Mouse (Mus musculus) heart, embryonic 10.5 days (tissue): ENCODE measurements around the gene Adam12. TPM values are rescaled to one million over a fixed set of nuclear protein-coding genes. Genes with fewer than 3 reads are reported as not detected.
A peak's percentile ranks its signal among the peaks of the same experiment; 100 is the strongest.

Source experiments
- DNase-seq: peaks from one replicate; pipeline ENCODE4 v3.0.0-alpha.2; 2017; ENCODE audit warnings: low spot score
- H3K27ac ChIP-seq: fragments of 300-500 bp; sonication (generic); 2 replicates; pipeline ENCODE4 v1.5.1; 2016; ENCODE audit warnings: mild to moderate bottlenecking
- H3K27me3 ChIP-seq: fragments of 300-500 bp; sonication (generic); 2 replicates; pipeline ENCODE4 v1.6.1; 2016; ENCODE audit warnings: mild to moderate bottlenecking; ENCODE audit not compliant: poor library complexity, insufficient read depth, severe bottlenecking
- H3K36me3 ChIP-seq: fragments of 300-500 bp; sonication (generic); 2 replicates; pipeline ENCODE4 v1.6.1; 2016; ENCODE audit warnings: mild to moderate bottlenecking, moderate library complexity
- H3K4me1 ChIP-seq: fragments of 300-500 bp; sonication (generic); 2 replicates; pipeline ENCODE4 v1.6.1; 2016; ENCODE audit warnings: mild to moderate bottlenecking
- H3K4me3 ChIP-seq: fragments of 300-500 bp; sonication (generic); 2 replicates; pipeline ENCODE4 v1.5.1; 2016; ENCODE audit warnings: mild to moderate bottlenecking, moderate library complexity
- H3K9me3 ChIP-seq: fragments of 300-500 bp; sonication (generic); 2 replicates; pipeline ENCODE4 v1.6.1; 2016; ENCODE audit warnings: mild to moderate bottlenecking, moderate library complexity
- WGBS: fragments of 180-500 bp; shearing (Covaris S2); methylation state at CpG from one replicate; pipeline ENCODE4 v1.1.7; 2016; 5-methylcytosine and 5-hydroxymethylcytosine counted together
- polyA plus RNA-seq: library from polyadenylated mRNA; unstranded; fragments of >200 nt; fragmentation: Nextera tagmentation; extraction: Ambion mirVana; gene quantifications from 2 replicates; pipeline ENCODE4 v1.2.1, GENCODE M21; 2016

Adam12 gene
- polyA plus RNA-seq, 1 experiment from 2014 or later: 9.6 TPM

GRCm38 (mm10) chr7:134238863-134239262, 6.9 kb upstream of the Adam12 start:
- no peaks in the 10 kb centered on the region for H3K27me3 ChIP-seq
- no peak overlapping the region for H3K27ac ChIP-seq
- H3K4me3 ChIP-seq: no peak overlapping the region
- DNase-seq: no peak
- H3K9me3 ChIP-seq: no peaks in the 10 kb centered on the region
- WGBS: 95% methylated on average over 3 of the region's 3 CpGs
- H3K4me1 ChIP-seq: no peaks in the 10 kb centered on the region
- H3K36me3 ChIP-seq: no peaks in the 10 kb centered on the region

GRCm38 (mm10) chr7:134237356-134237755, 5.4 kb upstream of the Adam12 start:
- Histone ChIP-seq H3K4me1 (no peaks in the 10 kb centered on the region), H3K27ac (no peak overlapping the region), H3K9me3 (no peaks in the 10 kb centered on the region), H3K27me3 (no peaks in the 10 kb centered on the region), H3K36me3 (no peaks in the 10 kb centered on the region), H3K4me3 (no peak overlapping the region)
- DNase-seq: no peak
- WGBS: 70% methylated on average over 2 of the region's 2 CpGs

- H3K4me1 ChIP-seq: no peaks in the 10 kb centered on the region
- DNase-seq: no peak
- H3K4me3 ChIP-seq: no peak overlapping the region
- no peaks in the 10 kb centered on the region for H3K36me3 ChIP-seq
- no peaks in the 10 kb centered on the region for H3K9me3 ChIP-seq
- no peaks in the 10 kb centered on the region for H3K27me3 ChIP-seq
- H3K27ac ChIP-seq: no peak overlapping the region
Observed at GRCm38 (mm10) chr7:134236727-134237126, 4.8 kb upstream of the Adam12 start.

- WGBS: 76% methylated on average over 2 of the region's 2 CpGs
- Histone ChIP-seq H3K27me3 (no peaks in the 10 kb centered on the region), H3K9me3 (no peaks in the 10 kb centered on the region), H3K4me3 (no peak overlapping the region), H3K27ac (no peak overlapping the region), H3K4me1 (no peaks in the 10 kb centered on the region), H3K36me3 (no peaks in the 10 kb centered on the region)
- no peak for DNase-seq
Observed at GRCm38 (mm10) chr7:134235552-134235951, 3.6 kb upstream of the Adam12 start.

- WGBS: 71% methylated on average over 3 of the region's 3 CpGs
Observed at GRCm38 (mm10) chr7:134230708-134231107, 1.2 kb downstream of the Adam12 start.

GRCm38 (mm10) chr7:134229899-134230298, 2.0 kb downstream of the Adam12 start:
- peaks cover 23% of the 10 kb centered on the region for H3K27me3 ChIP-seq
- peaks cover 33% of the 10 kb centered on the region for H3K4me1 ChIP-seq
- H3K9me3 ChIP-seq: no peaks in the 10 kb centered on the region
- peak; percentile 71 for DNase-seq
- H3K27ac ChIP-seq: peak overlapping the region; percentile 52
- H3K4me3 ChIP-seq: no peak overlapping the region
- WGBS: 33% methylated on average over 2 of the region's 2 CpGs
- H3K36me3 ChIP-seq: no peaks in the 10 kb centered on the region

More at GRCm38 (mm10) chr7:134230708-134231107, 1.2 kb downstream of the Adam12 start:
- DNase-seq: peak; percentile 27
- H3K4me3 ChIP-seq: no peak overlapping the region
- no peaks in the 10 kb centered on the region for H3K9me3 ChIP-seq
- H3K27ac ChIP-seq: no peak overlapping the region
- no peaks in the 10 kb centered on the region for H3K36me3 ChIP-seq
- H3K27me3 ChIP-seq: peaks cover 15% of the 10 kb centered on the region
- peaks cover 26% of the 10 kb centered on the region for H3K4me1 ChIP-seq

- Histone ChIP-seq H3K27ac (peak overlapping the region; percentile 72), H3K9me3 (no peaks in the 10 kb centered on the region), H3K27me3 (peaks cover 30% of the 10 kb centered on the region), H3K36me3 (no peaks in the 10 kb centered on the region), H3K4me1 (peaks cover 41% of the 10 kb centered on the region), H3K4me3 (no peak overlapping the region)
- 44% methylated on average over 13 of the region's 13 CpGs for WGBS
- DNase-seq: peak; percentile 64
Observed at GRCm38 (mm10) chr7:134227773-134228455, 4.0 kb downstream of the Adam12 start.

- Histone ChIP-seq H3K27me3 (peaks cover 30% of the 10 kb centered on the region), H3K4me3 (no peak overlapping the region), H3K9me3 (no peaks in the 10 kb centered on the region), H3K36me3 (no peaks in the 10 kb centered on the region), H3K4me1 (peaks cover 41% of the 10 kb centered on the region), H3K27ac (peak overlapping the region; percentile 16; the same call in 1 of the 2 replicates)
- DNase-seq: peak; percentile 69
- 89% methylated on average over 4 of the region's 4 CpGs for WGBS
Observed at GRCm38 (mm10) chr7:134227101-134227500, 4.8 kb downstream of the Adam12 start.

GRCm38 (mm10) chr7:134226231-134226630, 5.7 kb downstream of the Adam12 start:
- H3K4me1 ChIP-seq: peaks cover 41% of the 10 kb centered on the region
- 0 out of 2 replicates have a peak overlapping the region, but pooled peaks have one; percentile 90 for H3K27ac ChIP-seq
- H3K9me3 ChIP-seq: no peaks in the 10 kb centered on the region
- H3K27me3 ChIP-seq: peaks cover 30% of the 10 kb centered on the region
- 68% methylated on average over 3 of the region's 3 CpGs for WGBS
- H3K4me3 ChIP-seq: no peak overlapping the region
- peak; percentile 71 for DNase-seq
- H3K36me3 ChIP-seq: no peaks in the 10 kb centered on the region

- no peaks in the 10 kb centered on the region for H3K36me3 ChIP-seq
- WGBS: under 1% methylated on average over 90 of the region's 90 CpGs
Observed at GRCm38 (mm10) chr7:134224741-134225612, 7.0 kb downstream of the Adam12 start.

GRCm38 (mm10) chr7:134224421-134224740, 7.6 kb downstream of the Adam12 start:
- Histone ChIP-seq H3K36me3 (no peaks in the 10 kb centered on the region), H3K27me3 (peaks cover 30% of the 10 kb centered on the region), H3K4me1 (peaks cover 33% of the 10 kb centered on the region), H3K27ac (peak overlapping the region; percentile 90), H3K4me3 (peak overlapping the region; percentile 81), H3K9me3 (no peaks in the 10 kb centered on the region)
- no peak for DNase-seq
- WGBS: 2% methylated on average over 14 of the region's 14 CpGs

More at GRCm38 (mm10) chr7:134224741-134225612, 7.0 kb downstream of the Adam12 start:
- peak; percentile 79 for DNase-seq
- Histone ChIP-seq H3K9me3 (no peaks in the 10 kb centered on the region), H3K27me3 (peaks cover 30% of the 10 kb centered on the region), H3K27ac (peak overlapping the region; percentile 90), H3K4me3 (peak overlapping the region; percentile 81), H3K4me1 (peaks cover 39% of the 10 kb centered on the region)

GRCm38 (mm10) chr7:134223444-134224161, 8.3 kb downstream of the Adam12 start:
- 26% methylated on average over 16 of the region's 16 CpGs for WGBS
- no peaks in the 10 kb centered on the region for H3K9me3 ChIP-seq

More at GRCm38 (mm10) chr7:134223444-134224161, 8.3 kb downstream of the Adam12 start:
- Histone ChIP-seq H3K4me1 (peaks cover 31% of the 10 kb centered on the region), H3K36me3 (no peaks in the 10 kb centered on the region), H3K4me3 (peak overlapping the region; percentile 81), H3K27me3 (peaks cover 30% of the 10 kb centered on the region), H3K27ac (no peak overlapping the region)
- peak; percentile 82 for DNase-seq
